Mouse (Mus musculus): ENCODE data around the gene Zkscan6.

Gene Zkscan6

GRCm38 (mm10) chr11:65806909-65807504 is at the start of gene Zkscan6:
Gene Zkscan6, plus strand, starts transcription at chr11:65807175.
- peak; percentile 93 for ATAC-seq (ENCODE audit: insufficient number of reproducible peaks, low FRiP score, low TSS enrichment)

DNA sequence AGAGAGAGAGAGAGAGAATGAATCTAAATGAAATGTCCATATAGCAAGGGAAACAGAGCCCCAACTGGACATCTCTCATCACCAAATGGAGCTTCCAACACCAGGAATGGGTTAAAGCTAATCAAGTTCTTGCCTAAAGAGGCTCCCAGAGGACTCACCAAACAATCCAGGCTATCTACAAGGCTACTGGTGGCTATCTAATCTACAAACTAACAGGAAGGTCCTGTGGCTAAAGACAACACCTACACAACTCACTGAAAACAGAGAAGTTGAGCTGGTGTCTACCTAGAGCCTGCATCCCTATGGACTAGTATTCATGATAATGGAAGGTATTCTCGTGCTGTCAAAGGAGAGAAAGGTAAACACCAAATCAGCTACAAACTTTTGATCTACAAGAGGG is 47.6 kb upstream of the Zkscan6 start:
- ATAC-seq (ENCODE audit: insufficient number of reproducible peaks, low FRiP score, low TSS enrichment), result no peak

DNA sequence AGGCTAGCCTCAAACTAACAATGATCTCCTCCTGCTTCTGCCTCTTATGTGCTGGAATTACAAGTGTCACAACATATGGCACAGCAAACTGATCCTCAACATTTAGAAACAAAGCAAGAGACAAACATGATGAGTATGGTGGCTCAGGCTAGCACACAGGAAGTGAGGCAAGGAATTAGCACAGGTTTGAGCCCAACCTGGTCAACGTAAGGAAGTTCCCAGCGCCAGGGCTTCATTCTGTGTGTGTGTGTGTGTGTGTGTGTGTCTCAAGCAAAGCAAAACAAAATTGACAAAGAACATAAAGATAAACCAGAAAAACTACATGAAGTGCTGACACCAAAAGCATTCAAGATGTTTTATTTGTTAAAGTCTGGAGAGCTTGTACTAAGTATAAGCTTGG is 46.1 kb upstream of the Zkscan6 start:
- ATAC-seq (ENCODE audit: insufficient number of reproducible peaks, low FRiP score, low TSS enrichment), result no peak

- ATAC-seq (ENCODE audit: insufficient number of reproducible peaks, low FRiP score, low TSS enrichment), result no peak
Observed at GRCm38 (mm10) chr11:65768445-65768844, 38.5 kb upstream of the Zkscan6 start.

- no peak for ATAC-seq (ENCODE audit: insufficient number of reproducible peaks, low FRiP score, low TSS enrichment)
Observed at GRCm38 (mm10) chr11:65769990-65770389, 37.0 kb upstream of the Zkscan6 start.

DNA sequence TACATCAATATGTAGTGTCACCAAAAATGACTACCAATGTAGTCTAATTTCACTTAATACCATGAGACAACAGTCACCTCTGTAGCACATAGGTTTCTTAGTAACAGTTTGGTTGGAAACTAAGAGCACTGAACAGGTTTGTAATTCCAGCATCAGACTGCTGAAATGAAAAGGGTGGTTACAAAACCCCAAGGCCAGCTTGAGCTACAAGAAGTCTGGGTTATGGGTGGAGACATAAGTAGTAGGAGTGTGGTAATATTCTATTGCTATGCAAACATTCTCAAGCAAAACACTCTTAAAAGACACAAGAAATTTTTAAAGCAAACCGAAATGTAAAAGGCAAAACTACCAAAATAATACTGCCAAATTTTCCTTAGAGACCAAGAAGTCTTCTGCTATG is 35.4 kb upstream of the Zkscan6 start:
- no peak for ATAC-seq (ENCODE audit: insufficient number of reproducible peaks, low FRiP score, low TSS enrichment)

DNA sequence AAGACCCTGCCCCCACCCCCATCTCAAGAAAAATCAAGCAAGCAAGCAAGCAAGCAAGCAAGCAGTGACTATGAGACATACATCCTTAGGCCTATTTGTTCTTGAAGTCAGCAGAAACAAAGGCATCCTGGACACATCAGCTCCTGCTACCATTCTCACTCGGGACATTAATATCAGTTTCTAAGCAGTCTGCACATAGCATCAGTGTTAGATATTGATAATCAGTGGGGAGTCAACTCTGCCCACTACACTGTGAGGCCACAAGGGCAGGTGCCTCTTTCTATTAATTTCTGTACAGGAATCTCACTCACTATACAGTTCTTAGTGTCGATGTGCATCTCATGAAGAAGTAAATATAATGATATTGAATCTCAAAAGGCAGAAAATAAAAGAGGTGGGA is 33.4 kb upstream of the Zkscan6 start:
- ATAC-seq (ENCODE audit: insufficient number of reproducible peaks, low FRiP score, low TSS enrichment), result no peak

DNA sequence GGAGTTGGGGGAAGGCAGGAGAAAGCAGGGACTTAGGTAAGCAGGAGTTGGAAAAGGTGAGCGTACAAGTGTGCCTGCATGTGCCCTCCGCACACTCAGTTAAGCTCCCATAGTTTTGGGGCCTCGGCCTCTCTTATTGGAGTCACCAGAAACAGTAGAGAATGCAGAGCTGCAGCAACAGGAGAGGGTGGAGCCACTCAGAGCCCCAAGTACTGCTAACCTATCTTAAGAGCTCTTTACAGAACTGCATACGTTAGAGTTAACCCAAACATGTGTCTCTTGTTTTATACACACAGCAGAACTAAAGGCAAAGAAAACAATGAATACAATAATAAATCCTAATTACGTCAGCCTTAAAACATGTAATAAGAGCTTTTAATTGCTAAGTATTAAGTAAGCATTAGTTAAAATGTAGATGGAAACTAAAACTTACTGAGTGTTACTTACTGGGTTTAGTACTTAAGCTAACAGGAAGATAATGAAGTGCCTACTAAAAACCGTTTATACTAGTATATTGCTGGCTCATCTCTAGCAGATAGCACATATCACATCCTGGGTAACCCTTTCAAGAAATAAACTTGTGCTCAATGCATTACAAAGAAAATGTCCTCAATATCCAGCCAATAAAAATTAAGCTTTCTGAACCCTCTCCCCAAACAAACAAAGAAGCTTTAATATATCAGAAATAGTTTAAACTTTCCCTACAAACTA is 32.9 kb upstream of the Zkscan6 start:
- no peak for ATAC-seq (ENCODE audit: insufficient number of reproducible peaks, low FRiP score, low TSS enrichment)

DNA sequence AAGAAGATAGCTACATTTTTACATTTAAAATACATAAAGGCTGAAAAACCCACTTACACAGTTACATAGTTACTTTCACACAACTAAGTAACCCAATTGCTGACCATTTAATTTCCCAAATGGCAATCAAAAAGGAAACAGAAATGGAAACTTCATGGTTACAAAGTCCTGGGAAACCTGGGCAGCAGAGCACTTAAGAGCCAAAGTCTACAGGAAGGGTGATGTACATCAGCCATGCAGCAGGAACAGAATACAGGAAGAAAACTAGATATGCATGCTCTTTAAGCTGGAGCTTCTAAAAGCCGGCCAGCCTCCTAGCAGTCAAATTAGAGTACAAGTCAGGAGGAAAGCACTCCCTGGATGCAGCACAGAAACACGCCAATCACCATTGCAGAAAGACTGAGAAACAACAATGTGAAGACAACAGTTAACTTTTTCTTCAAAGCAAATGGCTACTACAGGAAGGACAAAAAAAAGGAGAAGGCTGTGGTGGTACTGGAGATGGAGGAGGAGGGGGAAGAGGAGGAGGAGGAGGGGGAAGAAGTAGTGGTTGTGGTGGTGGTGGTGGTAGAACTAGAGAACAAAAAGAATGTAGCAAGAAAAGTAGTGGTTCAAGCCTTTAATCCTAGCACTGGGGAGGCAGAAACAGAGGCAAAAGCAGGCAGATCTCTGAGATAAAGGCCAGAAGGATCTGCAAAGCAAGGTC is 29.9 kb upstream of the Zkscan6 start:
- ATAC-seq (ENCODE audit: insufficient number of reproducible peaks, low FRiP score, low TSS enrichment), result no peak

DNA sequence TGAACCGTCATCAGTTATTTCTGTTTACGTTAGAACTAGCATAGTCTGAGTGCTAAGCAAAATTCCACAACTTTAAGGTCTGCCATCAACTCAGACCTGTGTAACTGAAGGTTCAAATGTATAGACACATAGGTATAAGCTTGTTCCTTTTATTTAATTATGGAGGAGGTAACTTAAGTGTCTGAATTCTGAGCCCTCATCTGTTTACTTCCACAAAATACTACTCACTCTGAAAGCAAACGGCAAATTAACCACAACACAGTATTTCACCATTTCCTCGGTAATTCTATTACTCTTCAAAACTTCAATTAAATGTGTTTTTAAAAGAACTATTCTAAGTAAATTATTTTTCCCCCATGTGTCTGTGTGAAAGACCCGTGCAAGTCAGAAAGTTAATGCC is 29.2 kb upstream of the Zkscan6 start:
- no peak for ATAC-seq (ENCODE audit: insufficient number of reproducible peaks, low FRiP score, low TSS enrichment)

DNA sequence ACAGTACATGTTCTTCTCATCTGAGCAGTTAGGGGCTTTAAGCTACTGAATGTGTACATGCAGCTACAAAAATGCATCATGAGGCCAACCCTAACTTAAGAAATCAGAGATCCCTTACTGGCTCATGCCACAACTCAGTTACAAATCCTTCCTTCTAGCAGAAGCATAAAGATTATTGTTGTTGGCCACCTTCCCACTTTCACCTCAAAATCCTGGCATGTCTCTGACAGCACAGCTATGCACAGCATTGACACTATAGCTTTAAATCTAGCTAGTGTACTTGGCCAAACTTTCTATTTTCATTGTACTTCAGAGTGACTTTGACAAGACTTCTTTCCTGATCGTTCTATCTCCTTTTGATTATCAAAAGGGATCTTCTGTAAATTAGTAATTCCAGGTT is 27.9 kb upstream of the Zkscan6 start:
- ATAC-seq (ENCODE audit: insufficient number of reproducible peaks, low FRiP score, low TSS enrichment), result no peak

GRCm38 (mm10) chr11:65779578-65779977 is 27.4 kb upstream of the Zkscan6 start:
- no peak for ATAC-seq (ENCODE audit: insufficient number of reproducible peaks, low FRiP score, low TSS enrichment)

DNA sequence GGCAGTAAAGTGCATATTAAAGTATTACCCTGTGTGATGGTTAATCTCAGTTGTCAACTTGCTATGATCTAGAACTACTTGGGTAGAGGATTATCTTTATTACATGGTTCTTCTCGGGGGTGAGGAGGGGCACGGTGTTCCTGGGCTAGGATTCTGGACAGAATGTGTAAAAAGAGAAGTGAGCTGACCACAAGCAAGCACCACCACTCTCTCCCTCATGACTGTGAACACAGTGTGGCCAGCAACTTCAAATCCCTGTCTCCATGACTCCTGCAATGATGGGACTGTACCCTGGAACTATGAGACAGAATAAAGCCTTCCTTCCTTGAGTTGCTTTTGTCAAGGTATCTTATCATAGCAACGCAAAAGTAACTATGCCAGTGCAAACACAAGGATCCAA is 25.4 kb upstream of the Zkscan6 start:
- ATAC-seq (ENCODE audit: insufficient number of reproducible peaks, low FRiP score, low TSS enrichment), result no peak

DNA sequence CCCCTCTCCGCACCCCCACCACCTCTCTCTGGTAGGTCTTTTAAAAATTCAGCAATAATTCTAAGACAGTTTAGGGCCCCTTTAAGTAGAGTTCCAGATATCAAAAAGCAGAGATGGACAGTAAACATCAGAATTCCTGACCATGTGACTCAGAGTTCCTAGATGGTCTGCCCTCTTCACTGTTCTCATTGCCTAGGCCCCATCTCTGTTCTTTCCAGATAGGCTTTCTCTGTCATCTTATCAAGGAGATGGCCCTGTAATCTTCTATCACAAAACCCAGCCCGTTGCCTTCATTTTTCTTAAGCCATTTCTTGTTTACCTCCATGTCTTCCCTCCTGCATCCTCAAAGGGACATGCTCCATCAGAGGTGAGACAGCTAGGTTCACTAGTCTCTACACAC is 20.8 kb upstream of the Zkscan6 start:
- no peak for ATAC-seq (ENCODE audit: insufficient number of reproducible peaks, low FRiP score, low TSS enrichment)

DNA sequence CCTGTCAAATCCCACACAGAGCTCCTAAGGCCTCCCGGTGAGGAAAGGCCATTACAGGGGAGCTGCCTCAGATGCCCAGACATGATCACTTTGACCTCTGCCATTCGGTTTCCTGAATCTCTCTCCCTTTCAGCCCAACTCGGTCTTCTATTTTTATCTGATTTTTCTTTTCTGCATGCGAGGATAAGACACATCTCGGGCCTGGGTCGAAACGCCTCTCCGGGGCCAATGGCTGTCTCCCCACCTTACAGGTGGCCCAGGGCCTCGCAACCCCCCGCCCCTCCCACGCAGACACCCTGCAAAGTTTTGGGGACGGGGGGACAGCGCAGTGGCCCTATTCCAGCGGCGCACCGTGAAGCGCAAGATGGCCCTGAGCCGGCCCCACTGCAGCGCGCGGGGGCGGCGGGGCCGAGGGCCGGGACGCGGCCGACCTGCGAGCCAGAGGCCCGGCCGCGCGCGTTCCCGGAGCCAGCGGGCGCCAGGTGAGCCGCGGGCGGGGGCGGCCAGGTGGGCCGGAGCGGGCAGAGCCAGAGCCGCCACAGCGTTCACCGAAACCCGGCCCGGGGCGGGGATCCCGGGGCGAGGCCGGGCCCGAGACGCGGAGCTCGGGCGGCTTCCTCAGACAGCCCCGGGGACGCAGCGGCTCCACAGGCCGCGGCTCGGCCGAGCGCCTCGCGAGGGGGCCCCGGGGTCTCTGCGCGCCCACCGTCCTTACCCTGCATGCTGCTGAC is 19.4 kb upstream of the Zkscan6 start:
- peak; percentile 74 for ATAC-seq (ENCODE audit: insufficient number of reproducible peaks, low FRiP score, low TSS enrichment)

GRCm38 (mm10) chr11:65788154-65788553 is 18.8 kb upstream of the Zkscan6 start, which contains the start of gene Map2k4:
Gene Map2k4, minus strand, starts transcription at chr11:65788297.
- ATAC-seq (ENCODE audit: insufficient number of reproducible peaks, low FRiP score, low TSS enrichment), result peak; percentile 99

- no peak for ATAC-seq (ENCODE audit: insufficient number of reproducible peaks, low FRiP score, low TSS enrichment)
Observed at GRCm38 (mm10) chr11:65794428-65795219, 12.4 kb upstream of the Zkscan6 start.

DNA sequence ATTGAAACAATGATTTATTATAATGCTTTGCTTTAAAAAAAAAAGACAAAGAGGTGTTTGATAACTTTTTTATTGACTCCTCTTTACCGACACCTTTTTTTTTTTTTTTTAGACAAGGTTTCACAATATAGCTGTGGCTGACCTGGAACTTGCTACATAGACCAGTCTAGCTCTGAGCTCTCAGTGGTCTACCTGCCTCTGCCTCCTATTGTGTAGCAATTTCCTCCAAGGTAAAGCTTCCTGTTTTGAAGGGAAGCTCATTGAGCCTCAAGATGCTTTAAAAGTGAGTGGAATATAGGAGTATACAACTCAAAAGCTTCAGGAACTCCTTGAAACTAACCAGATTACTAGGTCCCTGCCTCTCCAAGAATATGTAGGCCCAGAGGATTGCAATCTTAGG is 11.1 kb upstream of the Zkscan6 start:
- ATAC-seq (ENCODE audit: insufficient number of reproducible peaks, low FRiP score, low TSS enrichment), result no peak

GRCm38 (mm10) chr11:65801899-65802298 is 5.1 kb upstream of the Zkscan6 start:
- ATAC-seq (ENCODE audit: insufficient number of reproducible peaks, low FRiP score, low TSS enrichment), result peak; percentile 60

DNA sequence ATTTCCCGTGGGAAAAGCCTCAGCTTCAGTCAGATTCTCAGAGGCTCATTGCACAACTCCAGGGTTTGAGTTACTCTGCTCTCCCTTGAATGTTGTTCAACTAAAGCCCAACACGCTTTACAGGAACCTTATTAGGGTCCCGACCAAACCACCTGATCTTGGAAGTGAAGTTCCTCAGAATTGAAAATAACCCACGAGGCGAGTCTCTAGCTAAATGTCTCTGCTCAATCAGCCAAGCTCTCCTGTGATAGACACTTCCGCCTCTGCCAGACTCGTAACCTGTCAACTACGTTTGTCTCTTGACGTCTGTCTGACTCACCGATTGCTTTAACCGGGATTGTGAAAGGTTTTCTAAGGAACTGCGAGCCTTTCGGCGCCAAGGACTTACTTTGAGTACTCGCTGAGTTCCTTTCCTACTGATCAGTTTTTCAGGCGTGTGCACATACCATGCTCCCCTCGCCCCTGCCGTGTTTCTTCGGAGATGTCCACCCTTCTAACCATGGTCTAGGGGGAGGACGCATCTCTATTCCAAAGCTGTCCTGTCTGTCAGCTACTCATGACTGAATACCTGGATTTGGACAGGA is 562 bp upstream of the Zkscan6 start:
- no peak; the same call in 1 of the 2 replicates for ATAC-seq (ENCODE audit: insufficient number of reproducible peaks, low FRiP score, low TSS enrichment)

All from cerebellum, adult (tissue).